Mouse (Mus musculus): Measurements from ENCODE around the gene Zfp367. TPM values are rescaled to one million over a fixed set of nuclear protein-coding genes. Genes with fewer than 3 reads are reported as not detected.

The Zfp367 gene
- total RNA-seq, 1 experiment from 2014 or later: 21.8 TPM

DNA sequence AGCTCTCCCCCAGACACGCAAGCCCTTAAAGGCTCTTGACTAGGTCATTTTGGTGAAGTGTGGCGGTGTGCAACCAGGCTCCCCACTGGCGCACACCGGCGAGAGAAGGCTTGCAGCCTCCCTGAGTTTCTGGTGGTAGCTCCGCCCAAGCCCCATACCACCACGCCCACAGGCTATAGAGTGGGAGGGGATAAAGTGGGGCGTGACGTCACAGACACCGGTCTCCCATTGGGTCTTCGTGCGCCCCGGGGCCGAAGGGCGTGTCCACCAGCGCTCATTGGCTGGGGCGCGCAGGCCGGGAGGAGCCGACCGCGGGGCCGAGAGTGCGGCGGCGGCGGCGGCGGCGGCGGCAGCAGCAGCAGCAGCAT, 8.5 kb upstream of the Zfp367 start, which contains the start of gene Habp4:
Habp4 (plus strand) TSS at position 277 of the 368 bp plus-strand sequence.
- peak; percentile 99 for ATAC-seq (ENCODE audit: extremely low read depth, insufficient number of reproducible peaks, low FRiP score, poor library complexity, severe bottlenecking)

GRCm38 (mm10) chr13:64156966-64157365, 4.0 kb upstream of the Zfp367 start:
- no peak for ATAC-seq (ENCODE audit: extremely low read depth, insufficient number of reproducible peaks, low FRiP score, poor library complexity, severe bottlenecking)

- no peak for ATAC-seq (ENCODE audit: extremely low read depth, insufficient number of reproducible peaks, low FRiP score, poor library complexity, severe bottlenecking)
These were observed 2.2 kb upstream of the Zfp367 start for GRCm38 (mm10) chr13:64155171-64155571.

GRCm38 (mm10) chr13:64154651-64155050, 1.6 kb upstream of the Zfp367 start:
- no peak for ATAC-seq (ENCODE audit: extremely low read depth, insufficient number of reproducible peaks, low FRiP score, poor library complexity, severe bottlenecking)

GRCm38 (mm10) chr13:64153751-64154267, 807 bp upstream of the Zfp367 start:
- ATAC-seq (ENCODE audit: extremely low read depth, insufficient number of reproducible peaks, low FRiP score, poor library complexity, severe bottlenecking): no peak

GRCm38 (mm10) chr13:64152671-64153082, 325 bp downstream of the Zfp367 start:
- ATAC-seq (ENCODE audit: extremely low read depth, insufficient number of reproducible peaks, low FRiP score, poor library complexity, severe bottlenecking): no peak

GRCm38 (mm10) chr13:64152241-64152669, 747 bp downstream of the Zfp367 start:
- ATAC-seq (ENCODE audit: extremely low read depth, insufficient number of reproducible peaks, low FRiP score, poor library complexity, severe bottlenecking): peak; percentile 4; the same call in 1 of the 2 replicates

DNA sequence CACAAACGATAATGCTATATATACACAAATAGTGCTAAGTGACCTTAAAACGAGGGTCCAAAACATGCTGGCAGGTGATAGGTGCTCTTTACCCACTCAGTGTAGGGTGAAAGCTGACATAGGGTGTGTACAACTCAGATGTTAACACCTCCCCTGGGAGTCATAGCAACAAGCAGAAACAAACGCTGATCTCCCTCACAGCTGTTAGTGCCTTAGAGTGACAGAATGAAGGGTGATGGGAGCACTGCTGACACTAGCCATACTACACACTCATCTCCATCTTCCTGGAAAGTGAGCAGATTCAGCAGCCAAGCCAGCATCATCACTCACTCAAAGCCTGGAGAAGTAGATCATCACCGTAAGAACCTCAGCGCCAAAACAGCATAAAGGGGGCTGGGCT, 2.9 kb downstream of the Zfp367 start:
- ATAC-seq (ENCODE audit: extremely low read depth, insufficient number of reproducible peaks, low FRiP score, poor library complexity, severe bottlenecking): no peak

DNA sequence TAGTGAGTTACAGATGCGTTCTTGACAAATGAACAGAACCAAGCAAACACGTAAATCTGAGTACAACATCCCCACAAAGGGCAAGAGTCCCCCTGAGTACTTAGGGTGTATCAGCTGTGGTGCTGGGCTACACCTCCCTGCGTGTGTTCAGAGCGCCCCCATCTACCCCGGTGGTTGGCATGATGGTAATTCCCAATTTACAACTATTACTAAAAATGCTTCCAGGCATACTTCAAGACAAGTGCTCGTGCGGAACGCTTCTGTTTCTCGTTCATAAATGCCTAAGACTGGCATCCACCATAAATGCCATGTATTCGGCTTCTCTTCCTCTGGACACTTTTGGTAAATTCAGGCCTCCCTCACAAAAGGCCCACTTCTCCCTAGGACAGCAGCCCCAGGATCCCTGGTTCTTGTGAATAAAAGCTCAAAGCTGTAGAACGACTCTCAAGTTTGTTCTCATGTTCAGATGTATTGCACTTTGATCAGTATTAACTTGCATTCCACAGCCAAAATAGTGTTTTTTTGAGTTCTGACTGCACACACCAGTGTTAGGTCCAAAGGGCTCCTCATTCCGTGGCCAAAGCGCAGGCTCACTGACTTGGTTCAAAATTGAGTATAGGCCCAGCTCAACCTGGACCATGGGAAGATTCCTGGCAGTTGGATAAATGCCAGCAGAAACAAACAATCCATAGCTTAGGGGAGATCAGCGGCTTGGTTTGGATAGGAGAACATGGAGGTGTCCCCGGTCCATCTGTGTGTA, 23.2 kb downstream of the Zfp367 start:
- peak; percentile 53 for ATAC-seq (ENCODE audit: extremely low read depth, insufficient number of reproducible peaks, low FRiP score, poor library complexity, severe bottlenecking)

DNA sequence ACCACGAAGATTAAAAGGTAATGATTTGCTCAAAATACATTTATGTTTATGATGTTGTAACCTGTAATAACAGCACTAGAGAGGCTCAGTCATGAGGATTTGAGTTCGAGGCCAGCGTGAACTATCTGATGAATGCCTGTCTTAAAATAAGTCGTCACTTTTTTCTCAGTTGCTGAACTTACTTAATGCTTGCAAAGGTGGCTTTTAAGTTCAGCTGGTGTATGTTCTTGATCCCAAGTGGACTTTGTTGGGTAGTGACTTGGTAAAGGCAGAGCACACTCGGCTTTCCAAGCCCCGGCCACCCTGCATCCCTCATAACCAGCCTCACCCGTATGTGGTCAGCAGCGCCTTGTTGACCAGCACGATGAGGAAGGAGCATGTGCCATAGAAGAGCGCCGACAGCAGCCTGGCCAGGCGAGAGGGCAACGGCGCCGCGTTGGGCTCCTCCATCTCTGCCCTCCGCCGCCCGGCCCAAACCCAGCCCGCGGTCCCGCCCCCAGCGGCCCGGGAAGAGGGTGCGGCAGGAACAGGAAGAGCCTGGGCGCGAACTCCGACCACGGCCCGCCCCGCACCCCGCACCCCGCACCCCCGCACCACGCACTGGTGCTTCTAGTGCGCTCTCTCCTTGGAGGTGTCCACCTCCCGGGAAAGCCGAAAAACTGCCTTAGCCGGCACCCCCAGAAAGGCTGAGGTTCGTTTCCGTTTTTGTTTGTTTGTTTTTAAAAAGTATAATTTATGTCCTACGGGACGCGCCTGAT, 24.0 kb downstream of the Zfp367 start, which contains the start of gene Slc35d2:
Slc35d2 (minus strand) TSS at position 511 of the 758 bp plus-strand sequence.
- ATAC-seq (ENCODE audit: extremely low read depth, insufficient number of reproducible peaks, low FRiP score, poor library complexity, severe bottlenecking): peak; percentile 77

DNA sequence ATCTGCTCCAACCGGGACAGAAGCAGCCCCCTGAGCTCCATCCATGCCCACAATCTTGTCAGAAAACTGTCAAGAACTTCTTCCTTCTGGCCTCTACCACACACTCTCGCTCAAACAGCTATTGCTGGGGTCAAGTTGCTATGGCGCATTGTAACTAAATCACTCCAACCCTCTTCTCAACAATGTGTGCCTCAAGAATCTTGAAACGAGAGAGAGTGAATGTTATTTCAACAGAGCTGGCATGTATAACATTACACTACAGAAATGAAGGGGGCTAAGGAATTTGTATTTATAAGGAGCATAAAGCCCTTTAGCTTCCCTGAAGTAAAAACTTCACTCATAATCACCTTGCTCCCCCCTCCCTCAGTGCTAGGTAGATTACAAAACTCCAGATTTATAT, 26.7 kb downstream of the Zfp367 start:
- no peak for ATAC-seq (ENCODE audit: extremely low read depth, insufficient number of reproducible peaks, low FRiP score, poor library complexity, severe bottlenecking)

- ATAC-seq (ENCODE audit: extremely low read depth, insufficient number of reproducible peaks, low FRiP score, poor library complexity, severe bottlenecking): no peak
These were observed 28.1 kb downstream of the Zfp367 start for GRCm38 (mm10) chr13:64124886-64125285.

- ATAC-seq (ENCODE audit: extremely low read depth, insufficient number of reproducible peaks, low FRiP score, poor library complexity, severe bottlenecking): no peak
These were observed 29.4 kb downstream of the Zfp367 start for GRCm38 (mm10) chr13:64123491-64124188.

GRCm38 (mm10) chr13:64120760-64121159, 32.2 kb downstream of the Zfp367 start:
- ATAC-seq (ENCODE audit: extremely low read depth, insufficient number of reproducible peaks, low FRiP score, poor library complexity, severe bottlenecking): peak; percentile 41; the same call in 1 of the 2 replicates

DNA sequence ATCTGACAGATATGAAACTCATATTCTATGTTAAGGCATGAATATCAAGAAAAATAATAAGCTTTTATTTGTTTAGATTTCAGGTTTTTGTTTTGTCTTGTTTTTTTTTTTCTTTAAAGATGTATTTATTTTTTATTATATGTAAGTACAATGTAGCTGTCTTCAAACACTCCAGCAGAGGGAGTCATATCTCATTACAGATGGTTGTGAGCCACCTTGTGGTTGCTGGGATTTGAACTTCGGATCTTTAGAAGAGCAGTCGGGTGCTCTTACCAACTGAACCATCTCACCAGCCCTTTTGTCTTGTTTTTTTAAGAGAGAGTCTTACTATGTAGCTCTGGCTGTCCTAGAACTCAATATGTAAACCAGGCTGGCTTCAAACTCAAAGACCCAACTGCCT, 35.6 kb downstream of the Zfp367 start:
- ATAC-seq (ENCODE audit: extremely low read depth, insufficient number of reproducible peaks, low FRiP score, poor library complexity, severe bottlenecking): no peak

- no peak for ATAC-seq (ENCODE audit: extremely low read depth, insufficient number of reproducible peaks, low FRiP score, poor library complexity, severe bottlenecking)
These were observed 42.6 kb downstream of the Zfp367 start for GRCm38 (mm10) chr13:64110421-64110820.

DNA sequence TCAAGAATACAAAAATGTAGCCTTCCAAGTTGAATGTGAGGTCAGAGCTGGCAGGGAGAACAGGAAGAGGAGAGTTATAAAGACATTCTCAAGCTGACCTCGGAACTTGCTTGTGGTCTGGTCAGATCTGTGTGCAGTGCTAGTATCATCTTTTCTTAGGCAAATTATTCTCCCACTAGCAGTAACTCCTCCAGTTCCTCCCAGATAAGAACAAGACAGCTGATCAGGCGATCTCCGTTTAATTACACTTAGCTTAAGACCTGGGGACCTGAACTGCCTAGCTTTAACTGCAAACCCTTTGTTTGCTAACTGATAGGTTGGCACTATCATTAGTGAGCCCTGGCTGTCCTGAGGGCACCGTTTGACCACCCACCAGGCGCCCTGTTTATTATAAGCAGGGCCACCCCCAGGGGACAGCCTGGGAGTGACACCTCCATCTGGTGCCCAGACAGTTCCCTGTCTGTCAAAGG, 44.6 kb downstream of the Zfp367 start:
- ATAC-seq (ENCODE audit: extremely low read depth, insufficient number of reproducible peaks, low FRiP score, poor library complexity, severe bottlenecking): no peak

DNA sequence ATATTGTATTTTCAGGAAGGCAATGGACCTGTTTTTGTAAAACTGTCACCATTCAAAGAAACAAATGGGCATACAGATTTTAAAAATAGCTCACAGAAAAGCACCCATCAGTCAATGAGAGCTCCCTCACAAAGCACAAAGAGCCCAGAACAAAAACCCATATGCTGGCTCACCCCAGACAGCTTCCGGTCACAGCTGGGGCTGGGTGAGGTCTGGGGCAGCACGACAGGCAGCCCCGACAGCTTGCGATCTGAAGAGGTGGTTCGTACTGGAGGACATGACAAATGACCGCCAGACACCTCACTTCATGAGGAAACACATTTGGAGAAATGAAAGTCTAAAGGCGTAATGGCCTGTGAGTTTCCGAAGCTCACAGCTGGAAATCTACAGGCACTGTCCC, 45.5 kb downstream of the Zfp367 start:
- ATAC-seq (ENCODE audit: extremely low read depth, insufficient number of reproducible peaks, low FRiP score, poor library complexity, severe bottlenecking): no peak

DNA sequence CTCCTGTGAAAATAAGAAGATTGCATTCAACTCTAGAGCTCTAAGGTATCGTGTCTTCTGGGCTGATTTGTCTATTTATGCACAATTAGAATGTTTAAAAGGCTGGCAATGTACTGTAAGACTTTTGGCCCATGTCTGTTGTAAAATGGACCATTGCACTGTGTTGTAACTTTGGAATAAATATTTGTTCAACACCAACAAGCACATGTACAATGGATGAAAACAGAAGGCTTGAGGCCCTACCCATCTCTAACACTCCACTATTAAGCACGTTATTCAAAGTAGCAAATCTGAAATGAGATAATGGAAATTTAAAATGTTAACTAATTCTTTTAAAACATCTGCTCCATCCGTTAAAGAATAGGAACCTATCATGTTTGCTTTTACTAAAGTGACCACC, 45.9 kb downstream of the Zfp367 start:
- ATAC-seq (ENCODE audit: extremely low read depth, insufficient number of reproducible peaks, low FRiP score, poor library complexity, severe bottlenecking): no peak
